Mouse (Mus musculus): ENCODE measurements around the gene Cacna1e. TPM values are rescaled to one million over a fixed set of nuclear protein-coding genes. Genes with fewer than 3 reads are reported as not detected.

Cacna1e gene
- total and polyA plus RNA-seq, 3 experiments: 0.60 to 8.5 (median 2.5) TPM

- no peak overlapping the region for H3K4me3 ChIP-seq (replicated peaks in 1 of 3; ENCODE audit: low read depth in 2 of 3, low read length in 2 of 3, poor library complexity in 1 of 3)
- H3K9ac ChIP-seq (ENCODE audit: insufficient read depth, low read depth): no peak overlapping the region
- H3K79me2 ChIP-seq (replicated peaks; ENCODE audit: control insufficient read depth, extremely low read depth, insufficient read depth, poor library complexity, severe bottlenecking): no peaks in the 10 kb centered on the region
- in situ Hi-C loops (cut with MboI; ENCODE audit: low pct_ligation_motif_present, low pct_unique_long_range_greater_than_20kb, low sequenced_read_pairs): loop anchor here (5.0 kb wide), 1 partner anchor 444 kb away; no protein-coding TSS in a partner anchor
- TF ChIP-seq SMC3 (IDR thresholded peaks at IDR 0.05; ENCODE audit: low read depth, low read length): no peak
- TF ChIP-seq ZC3H11A (IDR thresholded peaks at IDR 0.05; ENCODE audit: low read depth, low read length): no peak
- no peak for TF ChIP-seq NELFE (IDR thresholded peaks at IDR 0.05; ENCODE audit: low read depth, low read length)
- no peak for TF ChIP-seq CHD1 (IDR thresholded peaks at IDR 0.05; ENCODE audit: low read depth, low read length)
- no peak for TF ChIP-seq ZNF384 (IDR thresholded peaks at IDR 0.05; ENCODE audit: low read depth, low read length)
- no peak for TF ChIP-seq BHLHE40 (IDR thresholded peaks at IDR 0.05; ENCODE audit: low read depth, low read length)
- TF ChIP-seq KAT2A (IDR thresholded peaks at IDR 0.05; ENCODE audit: insufficient replicate concordance, low read length): no peak
- no peak for TF ChIP-seq GABPA (IDR thresholded peaks at IDR 0.05; ENCODE audit: insufficient replicate concordance, low read depth, low read length)
- no peak for TF ChIP-seq ELF1 (IDR thresholded peaks at IDR 0.05; ENCODE audit: low read depth, low read length)
- TF ChIP-seq NRF1 (IDR thresholded peaks at IDR 0.05; ENCODE audit: low read depth, low read length): no peak
- TF ChIP-seq RAD21 (IDR thresholded peaks at IDR 0.05; ENCODE audit: low read depth, low read length): no peak
- no peak for TF ChIP-seq E2F4 (IDR thresholded peaks at IDR 0.05; ENCODE audit: insufficient replicate concordance, low read depth, low read length)
- no peak for TF ChIP-seq IRF4 (IDR thresholded peaks at IDR 0.05; ENCODE audit: low read depth, low read length)
- no peak for TF ChIP-seq JUN (IDR thresholded peaks at IDR 0.05; ENCODE audit: insufficient read depth, low read depth, low read length)
- no peak for TF ChIP-seq SIN3A (IDR thresholded peaks at IDR 0.05; ENCODE audit: low read length)
- no peak for TF ChIP-seq POLR2AphosphoS2 (IDR thresholded peaks at IDR 0.05; ENCODE audit: low read depth, low read length)
- peaks cover 0 to 14% of the 10 kb centered on the region in 2 experiments; a peak in 3 of 4 replicates for H3K4me1 ChIP-seq (ENCODE audit: control insufficient read depth in 1 of 2, insufficient read depth in 2 of 2)
- H3K36me3 ChIP-seq (replicated peaks in 1 of 2; ENCODE audit: control insufficient read depth in 1 of 2, insufficient read depth in 1 of 2, low read length in 1 of 2): peaks cover 2 to 29% of the 10 kb centered on the region in 2 experiments
- H3K9me3 ChIP-seq (replicated peaks; ENCODE audit: low read length): no peaks in the 10 kb centered on the region
- H3K27ac ChIP-seq (ENCODE audit: insufficient read depth, low read depth): no peak overlapping the region
- H3K4me2 ChIP-seq (ENCODE audit: insufficient read depth, low read depth, poor library complexity, severe bottlenecking): no peak overlapping the region
- DNase-seq (ENCODE audit: extremely low read depth): no peak
- dilution Hi-C loops (cut with MboI; ENCODE audit: extremely low pct_ligation_motif_present, extremely low pct_unique_long_range_greater_than_20kb, low sequenced_read_pairs): no loop called here
- no peaks in the 10 kb centered on the region for H3K27me3 ChIP-seq (replicated peaks)
Observed at GRCm38 (mm10) chr1:154726361-154727161, 157.7 kb downstream of the Cacna1e start.
